Mouse (Mus musculus) neural tube, embryonic 11.5 days (tissue): Measurements from ENCODE around the gene Gm4884. TPM values are rescaled to one million over a fixed set of nuclear protein-coding genes. Genes with fewer than 3 reads are reported as not detected.
"Not testable (repeated sequence)": the region's sequence is repeated elsewhere in the genome, so short reads cannot be mapped to it uniquely, and the experiment has no call there.

Source experiments
- ATAC-seq: fragments of 200-750 bp; cut with Nextera tagmentation; 2 replicates; pipeline ENCODE4 v1.8.0; 2017; ENCODE audit warnings: moderate number of reproducible peaks, mild to moderate bottlenecking, moderate TSS enrichment, moderate library complexity; ENCODE audit not compliant: insufficient read depth, low FRiP score, low TSS enrichment
- DNase-seq: peaks from one replicate; pipeline ENCODE4 v3.0.0-alpha.2; 2015; ENCODE audit warnings: low spot score
- H3K27ac ChIP-seq: fragments of 300-500 bp; sonication (generic); 2 replicates; pipeline ENCODE4 v1.5.1; 2014; ENCODE audit warnings: low read depth, mild to moderate bottlenecking, low read length
- H3K27me3 ChIP-seq: fragments of 300-500 bp; sonication (generic); 2 replicates; pipeline ENCODE4 v1.6.1; 2014; ENCODE audit warnings: mild to moderate bottlenecking, low read length, mixed read lengths; ENCODE audit not compliant: control insufficient read depth, insufficient read depth
- H3K36me3 ChIP-seq: fragments of 300-500 bp; sonication (generic); 2 replicates; pipeline ENCODE4 v1.6.1; 2014; ENCODE audit warnings: mild to moderate bottlenecking, low read length, moderate library complexity, mixed read lengths; ENCODE audit not compliant: control insufficient read depth, insufficient read depth
- H3K4me1 ChIP-seq: fragments of 300-500 bp; sonication (generic); 2 replicates; pipeline ENCODE4 v1.6.1; 2014; ENCODE audit warnings: low read length, mixed read lengths; ENCODE audit not compliant: control insufficient read depth, insufficient read depth
- H3K4me2 ChIP-seq: fragments of 300-500 bp; sonication (generic); 2 replicates; pipeline ENCODE4 v1.6.1; 2014; ENCODE audit warnings: low read depth, mild to moderate bottlenecking, moderate library complexity
- H3K4me3 ChIP-seq: fragments of 300-500 bp; sonication (generic); 2 replicates; pipeline ENCODE4 v1.5.1; 2014; ENCODE audit warnings: low read depth, low read length
- H3K9ac ChIP-seq: fragments of 300-500 bp; sonication (generic); 2 replicates; pipeline ENCODE4 v1.6.1; 2014; ENCODE audit warnings: mild to moderate bottlenecking, low read length
- H3K9me3 ChIP-seq: fragments of 300-500 bp; sonication (generic); 2 replicates; pipeline ENCODE4 v1.6.1; 2016; ENCODE audit warnings: low read length; ENCODE audit not compliant: control insufficient read depth
- WGBS: fragments of 180-500 bp; shearing (Covaris S2); extraction: QIAGEN DNeasy Blood & Tissue Kit; methylation state at CpG from one replicate; pipeline ENCODE4 v1.1.7; 2014; 5-methylcytosine and 5-hydroxymethylcytosine counted together
- polyA plus RNA-seq: library from polyadenylated mRNA; unstranded; fragments of >200 nt; fragmentation: Nextera tagmentation; extraction: Ambion mirVana; gene quantifications from 2 replicates; pipeline ENCODE4 v1.2.1, GENCODE M21; 2014

Gm4884 gene
- not detected in 2 replicates for polyA plus RNA-seq

DNA sequence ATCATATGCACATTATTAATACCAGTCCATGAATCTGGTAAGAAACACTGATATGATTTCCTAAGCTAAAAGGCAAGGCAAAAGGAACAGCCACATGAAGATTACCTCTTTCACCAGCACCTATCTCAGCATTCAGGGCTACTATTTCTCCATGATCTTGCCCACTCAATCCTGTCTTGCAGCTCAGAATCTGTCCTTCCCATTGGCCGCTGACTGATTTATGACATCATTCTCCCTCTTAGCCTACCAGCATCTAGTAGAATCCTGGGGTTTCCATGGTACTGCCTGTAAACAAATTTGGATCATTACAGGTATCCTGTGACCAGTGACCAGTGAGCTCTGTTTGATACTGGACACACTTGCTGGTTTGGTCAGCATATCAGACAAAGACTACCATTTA, at the start of gene Gm4884:
Gene Gm4884 (plus strand): TSS at position 301 of the 400 bp plus-strand sequence.
- not testable (repeated sequence) for H3K4me2 ChIP-seq, H3K9ac ChIP-seq, H3K4me1 ChIP-seq, H3K27me3 ChIP-seq, ATAC-seq, H3K4me3 ChIP-seq, H3K36me3 ChIP-seq, H3K27ac ChIP-seq, H3K9me3 ChIP-seq, DNase-seq
- WGBS: 84% methylated on average over 1 of the region's 1 CpGs

DNA sequence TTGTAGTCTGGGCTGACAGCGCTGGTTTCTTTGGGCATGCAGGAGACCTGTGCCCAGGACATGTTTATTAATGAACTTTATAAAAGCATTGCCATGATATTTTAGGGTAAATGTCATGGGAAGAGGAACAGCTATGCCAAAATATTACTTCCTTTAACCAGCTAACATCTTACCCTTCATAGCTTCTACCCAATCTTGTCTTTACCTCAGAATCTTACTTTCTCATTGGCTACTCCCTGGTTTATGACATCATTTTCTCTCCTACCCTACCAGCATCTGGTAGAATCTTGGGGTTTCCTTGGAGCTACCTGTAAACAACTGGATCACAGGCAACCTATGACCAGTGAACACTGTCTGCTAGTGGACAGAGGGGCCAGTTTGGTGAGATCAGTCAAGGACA, 45.3 kb upstream of the Gm4884 start, which contains the start of gene 4930433I11Rik:
Gene 4930433I11Rik (plus strand): TSS at position 301 of the 400 bp plus-strand sequence.
- no peaks in the 10 kb centered on the region for H3K9me3 ChIP-seq
- WGBS: 82% methylated on average over 1 of the region's 1 CpGs
- H3K4me3 ChIP-seq: no peak within 1 kb of the TSS

DNA sequence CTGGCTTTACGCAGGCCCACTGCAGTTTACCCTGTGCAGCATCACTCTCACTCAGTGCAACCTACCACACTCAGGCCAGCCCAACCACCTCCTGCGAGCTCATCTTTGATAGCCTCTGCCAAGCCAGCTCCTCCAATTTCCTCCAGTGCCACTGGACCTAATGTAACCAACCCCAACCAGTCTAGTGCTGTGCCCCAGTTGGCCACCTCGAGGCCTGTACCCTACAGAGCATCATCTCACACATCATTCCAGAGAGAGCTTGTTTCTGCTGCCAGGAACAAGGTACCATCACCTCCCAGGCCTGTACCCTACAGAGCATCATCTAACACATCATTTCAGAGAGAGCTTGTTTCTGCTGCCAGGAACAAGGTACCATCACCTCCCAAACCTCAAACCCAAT, 11.5 kb downstream of the Gm4884 start:
- H3K9ac ChIP-seq, H3K27ac ChIP-seq, H3K4me3 ChIP-seq, H3K4me1 ChIP-seq, DNase-seq, H3K9me3 ChIP-seq, ATAC-seq, H3K36me3 ChIP-seq, H3K4me2 ChIP-seq, H3K27me3 ChIP-seq: not testable (repeated sequence)
- WGBS: 75% methylated on average over 3 of the region's 3 CpGs

More for the DNA sequence above, 45.3 kb upstream of the Gm4884 start, which contains the start of gene 4930433I11Rik:
- Histone ChIP-seq H3K36me3 (no peaks in the 10 kb centered on the region), H3K9ac (no peak within 1 kb of the TSS), H3K27ac (no peak within 1 kb of the TSS), H3K4me2 (no peak within 1 kb of the TSS), H3K27me3 (no peaks in the 10 kb centered on the region), H3K4me1 (no peaks in the 10 kb centered on the region)
- no peak for DNase-seq
- ATAC-seq: no peak

Other genes starting within 250 kb of the Gm4884 start
- gene Vstm2b, start 134.4 kb upstream of the Gm4884 start, polyA plus RNA-seq: 7.9 and 8.0 TPM in 2 replicates
- gene 4930433I11Rik, start 45.2 kb upstream of the Gm4884 start, polyA plus RNA-seq: not detected in 2 replicates
- gene Gm5592, start 121.1 kb downstream of the Gm4884 start, polyA plus RNA-seq: not detected in 2 replicates